34 mouse cellular contexts compared by ENCODE assay signal in the genomic region with DNA sequence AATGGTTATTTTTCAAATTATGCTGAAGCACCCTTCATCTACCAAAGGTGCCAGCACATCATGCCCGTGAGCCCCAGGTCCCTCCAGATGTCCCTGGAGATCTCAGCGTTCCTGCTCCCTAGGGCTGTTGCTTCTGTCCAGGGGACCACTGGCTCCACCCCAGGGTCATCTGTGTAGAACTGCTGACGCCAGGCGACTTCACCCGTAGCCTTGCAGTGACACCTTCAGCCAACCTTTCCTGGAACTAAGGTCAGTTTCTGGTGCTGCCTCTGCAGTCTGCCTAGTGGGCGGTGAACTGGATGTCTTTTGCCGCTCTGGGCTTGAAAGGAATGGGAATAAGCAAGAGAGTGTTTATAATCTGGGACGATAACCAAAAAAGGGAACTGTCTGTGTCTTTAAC. TPM values are rescaled to one million over a fixed set of nuclear protein-coding genes. Genes with fewer than 3 reads are reported as not detected.
DNase-seq lines count a peak whose midpoint lies in the region; ATAC-seq and TF ChIP-seq lines count a peak whose summit lies in the region.
"Had no signal": no experiment of that assay in that cellular context is flagged by ENCODE, and none has a peak within 500 bp of the region (broad histone marks: within the 10 kb centered on the region; RNA-seq: fewer than 3 reads in every experiment).

No protein-coding gene starts in this region.

- TF ChIP-seq CTCF in liver, adult 2 months (IDR thresholded peaks at IDR 0.05; ENCODE audit: low read depth, low read length), result no peak

- H3K9ac ChIP-seq in liver, adult 2 months (ENCODE audit: low read depth, low read length), result no peak overlapping the region
- no peak overlapping the region for H3K9ac ChIP-seq in lung, embryonic 16.5 days (ENCODE audit: low read length)
- H3K9ac ChIP-seq: embryonic facial prominence, embryonic 13.5 days; forebrain, embryonic 15.5 days; hindbrain, embryonic 13.5 days; midbrain, embryonic 15.5 days; neural tube, embryonic 15.5 days had no signal

- H3K79me2 ChIP-seq in liver, adult 2 months (ENCODE audit: control insufficient read depth, insufficient read depth, low read length), result 0 out of 2 replicates have a peak, but pooled peaks cover 5% of the 10 kb centered on the region

- TF ChIP-seq POLR2A in liver, adult 2 months (IDR thresholded peaks at IDR 0.05; ENCODE audit: extremely low read depth, insufficient read depth, low read length), result no peak

- no peaks in the 10 kb centered on the region for H3K9me3 ChIP-seq in lung, embryonic 16.5 days (ENCODE audit: control insufficient read depth, low read length)
- H3K9me3 ChIP-seq: embryonic facial prominence, embryonic 13.5 days; forebrain, embryonic 10.5 days; forebrain, embryonic 15.5 days; hindbrain, embryonic 13.5 days; midbrain, embryonic 10.5 days; midbrain, embryonic 15.5 days; neural tube, embryonic 15.5 days had no signal

- ATAC-seq in lung, embryonic 16.5 days (ENCODE audit: low read depth), result no peak
- ATAC-seq: forebrain, embryonic 15.5 days; intestine, postnatal 0 days; midbrain, embryonic 15.5 days; Patski had no signal

- WGBS in liver, adult 2 months, result 20% methylated on average over 8 of the region's 8 CpGs
- WGBS in lung, embryonic 16.5 days, result 69% methylated on average over 8 of the region's 8 CpGs

- no peaks in the 10 kb centered on the region for H3K36me3 ChIP-seq in liver, adult 2 months (ENCODE audit: control insufficient read depth, insufficient read depth, low read length)
- no peaks in the 10 kb centered on the region; the same call in 1 of the 2 replicates for H3K36me3 ChIP-seq in lung, embryonic 16.5 days (ENCODE audit: control insufficient read depth, insufficient read depth, low read length)
- H3K36me3 ChIP-seq: embryonic facial prominence, embryonic 13.5 days; forebrain, embryonic 10.5 days had no signal

- no peak overlapping the region for H3K4me2 ChIP-seq in lung, embryonic 16.5 days (ENCODE audit: low read depth, low read length)
- H3K4me2 ChIP-seq: embryonic facial prominence, embryonic 13.5 days; forebrain, embryonic 15.5 days; heart, embryonic 11.5 days; hindbrain, embryonic 13.5 days; midbrain, embryonic 15.5 days; neural tube, embryonic 15.5 days had no signal

- peaks cover 54% of the 10 kb centered on the region for H3K4me1 ChIP-seq in liver, adult 2 months (ENCODE audit: control insufficient read depth, insufficient read depth, low read length)
- H3K4me1 ChIP-seq in lung, embryonic 16.5 days (replicated peaks; ENCODE audit: control insufficient read depth, insufficient read depth, low read length), result peaks cover 29% of the 10 kb centered on the region
- H3K4me1 ChIP-seq: embryonic facial prominence, embryonic 13.5 days; forebrain, embryonic 15.5 days had no signal

- H3K27me3 ChIP-seq in liver, adult 2 months (ENCODE audit: control insufficient read depth, insufficient read depth, low read length), result no peaks in the 10 kb centered on the region
- H3K27me3 ChIP-seq in lung, embryonic 16.5 days (ENCODE audit: control insufficient read depth, insufficient read depth, low read depth, low read length), result no peaks in the 10 kb centered on the region
- H3K27me3 ChIP-seq: embryonic facial prominence, embryonic 13.5 days; forebrain, embryonic 15.5 days; hindbrain, embryonic 13.5 days; midbrain, embryonic 15.5 days; neural tube, embryonic 15.5 days; Patski had no signal

- peak overlapping the region; percentile 69 for H3K27ac ChIP-seq in liver, adult 2 months (replicated peaks; ENCODE audit: insufficient read depth, low read depth, low read length)
- H3K27ac ChIP-seq in lung, embryonic 16.5 days (ENCODE audit: low read length), result peak overlapping the region; percentile 58
- H3K27ac ChIP-seq: embryonic facial prominence, embryonic 13.5 days; forebrain, embryonic 10.5 days; forebrain, embryonic 15.5 days; gastrocnemius, adult 2 months; hindbrain, embryonic 13.5 days; layer of hippocampus, adult 2 months; midbrain, embryonic 10.5 days; midbrain, embryonic 15.5 days; neural tube, embryonic 15.5 days; stomach, postnatal 0 days had no signal

- no peak overlapping the region for H3K4me3 ChIP-seq in liver, adult 2 months (ENCODE audit: insufficient read depth, low read depth, low read length)
- H3K4me3 ChIP-seq in lung, embryonic 16.5 days (ENCODE audit: low read length), result no peak overlapping the region
- H3K4me3 ChIP-seq: embryonic facial prominence, embryonic 13.5 days; forebrain, embryonic 10.5 days; forebrain, embryonic 15.5 days; gastrocnemius, adult 2 months; hindbrain, embryonic 13.5 days; layer of hippocampus, adult 2 months; midbrain, embryonic 10.5 days; midbrain, embryonic 15.5 days; neural tube, embryonic 15.5 days had no signal

- peak; percentile 85 for DNase-seq in liver, adult 2 months (ENCODE audit: extremely low read depth, low read depth, low spot score)
- DNase-seq in liver, result no peak
- no peak for DNase-seq in lung, adult 18-20 months
- peak; percentile 79 for DNase-seq in kidney, adult 9 months
- DNase-seq in kidney, postnatal 25 days, result peak; percentile 70 to 87
- DNase-seq in adipocyte (ENCODE audit: low spot score), result no peak
- DNase-seq in frontal cortex, postnatal 25 days (ENCODE audit: low spot score in 2 of 2), result no peak
- DNase-seq: adrenal gland, postnatal 14 days; cerebellum, adult 11 months; cerebellum, adult 9-11 months; gastrocnemius, adult 2 months; gastrocnemius, postnatal 36 days; heart, adult 18-20 months; heart, postnatal 4 days; left cerebral cortex, postnatal 4 days; lung, postnatal 10 days; right cerebral cortex, postnatal 25 days; thymus, adult 18-20 months; thymus, postnatal 25 days had no signal

RNA-seq across cellular contexts. Expression of a gene that starts 9.1 kb away (rescaled TPM):
- 36.0 and 46.1 TPM in 2 replicates for total RNA-seq in liver, adult 2 months (2014; rRNA removed)
- polyA plus RNA-seq in liver, adult 2 months (2012; rRNA removed), result 70.0 and 76.6 TPM in 2 replicates
- polyA plus RNA-seq in lung, embryonic 16.5 days (2015; fragmentation: Nextera tagmentation; extraction: Ambion mirVana), result 40.8 and 48.4 TPM in 2 replicates

RNA-seq across cellular contexts. Expression of a gene that starts 10.0 kb away (rescaled TPM):
- not detected in 2 replicates for total RNA-seq in liver, adult 2 months (2014; rRNA removed)
- 0.02 TPM in 1 of 2 replicates, not detected in the other for polyA plus RNA-seq in liver, adult 2 months (2012; rRNA removed)
- polyA plus RNA-seq in lung, embryonic 16.5 days (2015; fragmentation: Nextera tagmentation; extraction: Ambion mirVana), result 0.34 and 0.55 TPM in 2 replicates
- total RNA-seq: adrenal gland, postnatal 14 days; gastrocnemius, adult 2 months; gastrocnemius, postnatal 36 days; megakaryocyte progenitor cell, adult 5-6 weeks had no signal
- polyA plus RNA-seq: embryonic facial prominence, embryonic 13.5 days; forebrain, embryonic 10.5 days; forebrain, embryonic 15.5 days; heart, postnatal 0 days; intestine, postnatal 0 days; stomach, postnatal 0 days had no signal

RNA-seq across cellular contexts. Expression of a gene that starts 53.5 kb away (rescaled TPM):
- 17.3 and 20.7 TPM in 2 replicates for total RNA-seq in liver, adult 2 months (2014; rRNA removed)
- polyA plus RNA-seq in liver, adult 2 months (2012; rRNA removed), result 32.7 and 37.6 TPM in 2 replicates
- polyA plus RNA-seq in lung, embryonic 16.5 days (2015; fragmentation: Nextera tagmentation; extraction: Ambion mirVana), result 226 and 246 TPM in 2 replicates

Comparison
In these comparisons a context has a peak if more than half of its experiments do, and no peak if none do; other contexts are left out.
1. DNase-seq: peak in liver, adult 2 months (single experiment), kidney, adult 9 months (single experiment) and kidney, postnatal 25 days (2 of 2); none in liver (single experiment), lung, adult 18-20 months (0 of 2), adipocyte (single experiment) and frontal cortex, postnatal 25 days (0 of 2).